Mouse (Mus musculus) hindbrain, embryonic 10.5 days (tissue): ENCODE results near the gene Drd4. TPM values are rescaled to one million over a fixed set of nuclear protein-coding genes. Genes with fewer than 3 reads are reported as not detected.

ENCODE experiments used
- DNase-seq: peaks from one replicate; pipeline ENCODE4 v3.0.0-alpha.2; 2017; ENCODE audit warnings: low spot score
- H3K27ac ChIP-seq: fragments of 300-500 bp; sonication (generic); 2 replicates; pipeline ENCODE4 v1.5.1; 2016; ENCODE audit warnings: mild to moderate bottlenecking, moderate library complexity
- H3K27me3 ChIP-seq: fragments of 300-500 bp; sonication (generic); 2 replicates; pipeline ENCODE4 v1.6.1; 2016; ENCODE audit warnings: mild to moderate bottlenecking; ENCODE audit not compliant: poor library complexity, insufficient read depth, severe bottlenecking
- H3K36me3 ChIP-seq: fragments of 300-500 bp; sonication (generic); 2 replicates; pipeline ENCODE4 v1.6.1; 2016; ENCODE audit warnings: mild to moderate bottlenecking, moderate library complexity
- H3K4me1 ChIP-seq: fragments of 300-500 bp; sonication (generic); replicated peaks from 2 replicates; pipeline ENCODE4 v1.6.1; 2016; ENCODE audit warnings: mild to moderate bottlenecking
- H3K4me3 ChIP-seq: fragments of 300-500 bp; sonication (generic); 2 replicates; pipeline ENCODE4 v1.5.1; 2016; ENCODE audit warnings: mild to moderate bottlenecking, moderate library complexity
- H3K9me3 ChIP-seq: fragments of 300-500 bp; sonication (generic); 2 replicates; pipeline ENCODE4 v1.6.1; 2016; ENCODE audit warnings: mild to moderate bottlenecking, moderate library complexity
- WGBS: fragments of 180-500 bp; shearing (Covaris S2); methylation state at CpG from one replicate; pipeline ENCODE4 v1.1.7; 2016; 5-methylcytosine and 5-hydroxymethylcytosine counted together
- polyA plus RNA-seq: library from polyadenylated mRNA; unstranded; fragments of >200 nt; fragmentation: Nextera tagmentation; extraction: Ambion mirVana; gene quantifications from 2 replicates; pipeline ENCODE4 v1.2.1, GENCODE M21; 2016

Drd4 gene
- polyA plus RNA-seq, 1 experiment from 2014 or later: 0.34 TPM

DNA sequence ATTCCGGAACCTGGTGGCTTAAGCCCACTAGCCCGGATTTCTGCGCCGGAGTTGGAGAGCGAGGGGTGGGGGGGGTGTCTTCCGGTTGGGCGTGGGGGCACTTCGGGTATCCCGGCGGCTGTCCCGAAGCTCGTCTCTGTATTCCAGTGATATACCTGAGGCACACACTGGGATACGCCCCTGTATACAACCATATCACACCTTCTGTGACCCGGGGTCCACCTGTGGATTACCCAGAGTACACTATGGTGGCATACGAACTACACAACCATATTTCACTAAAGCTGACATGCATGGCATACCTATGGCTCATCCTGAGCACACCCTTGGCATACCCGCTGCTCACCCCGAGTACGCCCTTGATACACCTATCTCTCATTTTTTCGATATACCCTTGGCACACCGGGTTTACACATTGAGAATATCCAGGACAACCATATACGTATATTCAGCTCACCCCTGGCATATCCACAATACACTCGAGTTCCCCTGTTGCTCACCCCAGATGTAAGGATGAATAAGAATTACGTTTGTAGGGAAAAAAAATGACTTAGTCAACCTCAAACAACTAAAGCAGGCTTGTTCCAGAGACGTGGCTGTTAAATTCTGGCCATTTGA, 36.7 kb downstream of the Drd4 start:
- peak overlapping the region; percentile 99 for H3K27ac ChIP-seq
- peak; percentile 9 for DNase-seq
- WGBS: 20% methylated on average over 24 of the region's 24 CpGs

DNA sequence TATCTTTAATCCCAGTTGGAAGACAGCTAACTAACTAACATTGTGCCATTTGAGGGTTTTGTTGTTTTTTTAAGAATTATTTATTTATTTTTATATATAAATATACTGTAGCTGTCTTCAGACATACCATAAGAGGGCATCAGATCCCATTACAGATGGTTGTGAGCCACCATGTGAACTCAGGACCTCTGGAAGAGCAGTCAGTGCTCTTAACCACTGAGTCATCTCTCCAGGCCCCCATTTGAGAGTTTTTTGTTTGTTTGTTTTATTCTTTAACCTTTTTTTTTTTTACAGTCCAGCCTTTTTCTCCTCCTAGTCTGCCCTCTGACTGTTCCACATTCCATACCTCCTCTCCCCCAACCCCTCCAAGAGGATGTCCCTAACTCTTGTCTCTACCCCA, 38.9 kb downstream of the Drd4 start:
- peaks cover 37% of the 10 kb centered on the region for H3K36me3 ChIP-seq
- H3K4me3 ChIP-seq: no peak overlapping the region
- peaks cover 27% of the 10 kb centered on the region for H3K4me1 ChIP-seq
- no peaks in the 10 kb centered on the region for H3K9me3 ChIP-seq
- no peak for DNase-seq
- no peaks in the 10 kb centered on the region for H3K27me3 ChIP-seq
- H3K27ac ChIP-seq: no peak overlapping the region

More for the DNA sequence above, 36.7 kb downstream of the Drd4 start:
- Histone ChIP-seq H3K4me1 (peaks cover 40% of the 10 kb centered on the region), H3K4me3 (peak overlapping the region; percentile 71), H3K9me3 (no peaks in the 10 kb centered on the region), H3K36me3 (peaks cover 28% of the 10 kb centered on the region), H3K27me3 (no peaks in the 10 kb centered on the region)

DNA sequence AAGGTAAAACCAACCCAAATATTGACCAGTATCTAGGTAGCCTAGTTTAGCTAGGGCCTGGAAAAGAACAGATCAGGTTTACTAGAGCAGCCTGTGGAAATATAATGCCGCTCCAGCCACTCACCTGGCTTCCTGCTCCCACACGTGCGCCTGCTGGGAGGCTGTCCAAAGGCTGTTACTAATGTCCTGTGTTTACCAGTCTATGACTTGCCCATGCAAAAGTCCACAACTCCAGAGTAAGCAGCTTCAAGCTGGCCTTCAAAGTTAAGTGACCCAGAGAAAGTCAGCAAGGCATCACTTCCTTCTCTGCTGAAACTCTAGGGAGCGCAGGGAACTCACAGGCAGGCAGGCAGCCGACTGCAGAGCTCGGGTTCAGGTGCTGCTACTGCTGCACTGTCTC, 40.2 kb downstream of the Drd4 start:
- H3K4me1 ChIP-seq: peaks cover 14% of the 10 kb centered on the region
- no peak overlapping the region for H3K27ac ChIP-seq
- DNase-seq: no peak
- no peak overlapping the region for H3K4me3 ChIP-seq
- no peaks in the 10 kb centered on the region for H3K27me3 ChIP-seq
- WGBS: 82% methylated on average over 6 of the region's 6 CpGs
- peaks cover 43% of the 10 kb centered on the region for H3K36me3 ChIP-seq
- H3K9me3 ChIP-seq: no peaks in the 10 kb centered on the region

DNA sequence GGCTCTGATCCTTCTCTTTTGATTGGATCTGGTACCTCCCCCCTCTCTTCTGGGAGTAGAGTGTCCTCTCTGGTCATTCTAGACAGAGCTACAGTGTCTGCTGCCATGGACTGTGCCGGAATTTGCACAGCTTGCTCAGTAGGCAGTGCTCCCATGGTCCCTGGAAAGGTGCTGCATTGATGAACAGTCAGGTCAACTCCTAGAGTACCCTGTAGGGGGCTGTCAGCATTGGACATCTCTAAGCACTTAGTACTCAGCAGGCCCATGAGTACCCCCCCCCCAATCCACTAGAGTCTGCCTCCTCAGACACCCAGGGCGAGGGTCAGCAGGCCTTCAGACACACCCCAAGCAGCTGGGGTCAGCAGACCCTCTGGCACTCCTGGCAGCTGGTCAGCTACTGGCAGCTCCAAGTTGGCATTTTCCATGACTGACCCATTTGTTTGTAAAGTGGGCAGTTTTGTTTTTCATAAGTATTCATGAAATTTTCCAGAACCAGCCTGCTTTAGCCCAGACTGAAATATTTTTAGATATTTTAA, 43.3 kb downstream of the Drd4 start:
- H3K27ac ChIP-seq: no peak overlapping the region
- no peak overlapping the region for H3K4me3 ChIP-seq
- H3K4me1 ChIP-seq: peaks cover 27% of the 10 kb centered on the region
- H3K27me3 ChIP-seq: peaks cover 28% of the 10 kb centered on the region
- no peak for DNase-seq
- peaks cover 43% of the 10 kb centered on the region for H3K36me3 ChIP-seq
- no peaks in the 10 kb centered on the region for H3K9me3 ChIP-seq
- 81% methylated on average over 2 of the region's 2 CpGs for WGBS

DNA sequence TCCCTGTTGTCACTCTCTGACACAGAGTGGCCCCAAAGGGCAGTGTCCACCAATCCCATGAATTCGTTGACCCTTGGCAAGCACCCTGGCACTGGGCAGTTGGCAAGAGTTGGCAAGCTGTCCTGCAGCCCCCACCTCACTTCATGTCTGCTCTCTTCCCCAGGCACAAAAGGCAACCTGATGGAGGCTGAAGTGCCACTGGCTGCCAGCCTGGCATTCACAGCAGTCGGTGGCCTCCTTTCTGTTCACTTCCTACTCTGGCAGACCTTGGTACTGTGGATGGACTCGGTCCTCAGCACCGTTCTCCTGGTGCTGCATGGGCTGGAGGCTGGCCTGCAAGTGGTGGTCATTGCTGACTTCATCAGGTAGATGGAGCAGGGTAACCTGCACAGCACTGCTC, 43.9 kb downstream of the Drd4 start:
- H3K27ac ChIP-seq: no peak overlapping the region
- H3K36me3 ChIP-seq: peaks cover 43% of the 10 kb centered on the region
- H3K4me1 ChIP-seq: peaks cover 32% of the 10 kb centered on the region
- 91% methylated on average over 4 of the region's 4 CpGs for WGBS
- no peak for DNase-seq
- H3K4me3 ChIP-seq: no peak overlapping the region
- no peaks in the 10 kb centered on the region for H3K9me3 ChIP-seq
- H3K27me3 ChIP-seq: peaks cover 33% of the 10 kb centered on the region

DNA sequence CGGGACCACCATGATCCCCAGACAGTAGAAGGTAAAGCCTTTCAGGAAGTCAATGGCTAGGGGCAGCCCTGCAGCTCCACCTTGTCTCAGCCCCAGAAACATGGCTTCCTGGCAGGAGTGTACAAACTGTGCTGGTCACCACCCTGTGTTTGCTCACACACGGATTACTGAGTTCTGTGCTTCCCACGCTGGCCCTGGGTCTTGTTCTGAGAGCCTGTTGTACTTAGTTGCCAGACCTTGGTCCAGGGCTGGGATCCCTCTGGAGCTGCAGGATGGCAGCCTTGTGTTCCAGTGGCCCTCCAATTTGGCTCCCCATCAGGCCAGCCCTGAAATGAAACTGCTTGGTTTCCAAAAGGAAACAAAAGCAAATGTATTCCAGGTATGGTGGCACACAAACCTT, 44.5 kb downstream of the Drd4 start:
- no peak overlapping the region for H3K4me3 ChIP-seq
- peaks cover 43% of the 10 kb centered on the region for H3K36me3 ChIP-seq
- DNase-seq: no peak
- H3K9me3 ChIP-seq: no peaks in the 10 kb centered on the region
- H3K27ac ChIP-seq: no peak overlapping the region
- H3K27me3 ChIP-seq: peaks cover 38% of the 10 kb centered on the region
- H3K4me1 ChIP-seq: peaks cover 32% of the 10 kb centered on the region
- 86% methylated on average over 3 of the region's 3 CpGs for WGBS

DNA sequence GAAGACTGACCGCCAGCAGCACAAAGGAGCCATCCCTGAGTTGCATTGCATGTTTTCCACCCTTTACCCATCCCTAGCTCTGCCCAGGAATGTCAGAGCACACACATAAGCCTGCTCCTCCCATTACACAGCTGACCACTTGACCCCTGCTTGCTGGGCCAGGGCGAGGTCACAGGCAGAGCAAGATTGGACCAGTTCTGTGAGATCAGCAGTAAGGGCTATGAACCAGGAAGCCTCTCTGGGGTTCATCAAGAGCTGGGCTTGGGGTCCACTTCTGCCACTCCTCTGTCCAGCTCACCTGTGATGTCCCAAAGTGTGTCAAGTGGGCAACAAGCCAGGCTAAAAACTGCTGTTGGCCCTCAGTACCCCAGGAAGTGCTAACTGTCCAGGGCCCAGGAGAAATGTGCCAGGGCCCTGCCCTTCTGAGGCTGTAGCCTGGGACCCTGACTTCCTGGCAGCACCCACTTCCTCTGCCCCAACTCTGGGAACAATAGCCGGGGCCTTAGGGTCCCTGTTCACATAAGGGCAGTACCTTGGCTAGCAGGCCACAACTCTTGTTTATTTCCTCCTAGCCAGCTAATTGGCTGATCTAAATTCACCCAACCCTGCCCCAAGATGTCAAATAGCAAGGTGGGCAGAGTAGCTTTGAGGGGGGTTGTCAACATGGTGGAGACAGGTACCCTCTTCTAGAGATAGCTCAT, 46.1 kb downstream of the Drd4 start:
- peaks cover 45% of the 10 kb centered on the region for H3K27me3 ChIP-seq
- DNase-seq: no peak
- H3K9me3 ChIP-seq: no peaks in the 10 kb centered on the region
- 0 out of 2 replicates have a peak overlapping the region, but pooled peaks have one; percentile 3 for H3K27ac ChIP-seq
- no peak overlapping the region for H3K4me3 ChIP-seq
- peaks cover 32% of the 10 kb centered on the region for H3K4me1 ChIP-seq
- WGBS: 77% methylated on average over 3 of the region's 3 CpGs
- H3K36me3 ChIP-seq: peaks cover 34% of the 10 kb centered on the region

DNA sequence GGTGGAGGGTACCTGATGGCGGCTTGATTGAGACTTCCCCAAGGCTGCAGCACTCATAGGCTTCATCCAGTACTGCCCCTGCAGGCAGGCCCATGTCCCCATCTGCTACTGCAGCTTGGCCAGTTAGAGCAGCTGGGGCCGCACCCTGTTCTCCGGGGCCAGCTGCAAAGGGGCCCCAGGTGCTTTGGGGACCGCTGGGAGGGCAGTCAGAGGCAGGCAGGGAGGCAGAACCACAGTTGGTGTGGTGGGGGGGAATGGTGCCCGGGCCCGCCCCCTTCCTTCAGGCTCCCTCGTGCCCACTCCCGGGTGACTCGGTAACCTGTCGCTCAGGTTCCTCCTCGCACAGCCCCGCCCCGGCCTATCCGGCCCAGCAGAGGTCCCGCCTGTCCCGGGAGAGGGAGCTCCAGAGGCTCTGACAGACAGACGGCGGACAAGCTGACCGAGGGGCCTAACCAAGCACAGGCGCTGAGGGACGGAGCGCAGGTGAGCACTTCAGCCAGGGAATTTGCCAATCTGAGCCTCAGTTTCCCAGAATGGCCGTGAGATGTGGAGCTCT, 46.8 kb downstream of the Drd4 start, which contains the start of gene Eps8l2:
Eps8l2 (plus strand) TSS at position 305 of the 556 bp plus-strand sequence.
- 5% methylated on average over 23 of the region's 23 CpGs for WGBS
- no peaks in the 10 kb centered on the region for H3K9me3 ChIP-seq
- peaks cover 32% of the 10 kb centered on the region for H3K4me1 ChIP-seq
- DNase-seq: peak; percentile 17
- H3K4me3 ChIP-seq: peak within 1 kb of the TSS; percentile 40
- H3K36me3 ChIP-seq: peaks cover 26% of the 10 kb centered on the region
- peak within 1 kb of the TSS; percentile 64 for H3K27ac ChIP-seq
- H3K27me3 ChIP-seq: peaks cover 45% of the 10 kb centered on the region

DNA sequence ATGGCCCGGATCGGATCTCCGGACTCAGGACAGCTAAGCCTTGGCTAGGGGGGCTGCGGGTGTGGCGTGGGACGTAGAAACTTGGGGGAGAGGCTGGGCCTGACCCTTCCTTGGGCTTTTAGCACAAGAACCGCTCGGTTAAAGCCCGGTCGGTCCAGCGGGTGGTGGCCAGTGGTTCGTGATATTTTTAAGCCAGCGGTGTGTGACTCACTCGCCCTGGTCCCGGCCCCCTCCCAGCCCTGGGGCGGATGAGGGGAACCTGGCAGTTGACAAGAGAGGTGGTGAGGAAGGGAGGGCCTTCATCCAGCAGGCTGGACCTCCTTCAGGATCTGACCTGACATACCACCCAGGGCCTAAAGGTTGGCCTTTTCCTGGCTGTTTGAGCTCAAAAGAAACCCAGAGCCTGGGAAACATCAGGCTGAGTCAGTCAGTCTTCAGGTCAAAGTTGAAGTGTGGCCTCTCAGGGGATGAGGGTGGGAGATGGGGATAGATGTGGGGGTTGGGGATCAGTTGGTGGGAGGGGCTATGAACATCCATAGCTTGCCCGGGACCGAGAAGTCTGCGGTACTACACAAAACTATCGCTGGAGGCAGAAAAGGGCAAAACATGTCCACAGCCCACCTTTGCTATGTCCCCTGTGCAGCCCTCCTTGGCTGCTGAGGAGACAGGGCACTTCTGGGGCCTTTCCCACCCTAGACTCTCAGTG, 47.6 kb downstream of the Drd4 start:
- 34% methylated on average over 20 of the region's 20 CpGs for WGBS
- H3K4me1 ChIP-seq: peaks cover 32% of the 10 kb centered on the region
- H3K4me3 ChIP-seq: peak overlapping the region; percentile 40
- H3K9me3 ChIP-seq: no peaks in the 10 kb centered on the region
- H3K36me3 ChIP-seq: peaks cover 19% of the 10 kb centered on the region
- H3K27me3 ChIP-seq: peaks cover 45% of the 10 kb centered on the region
- H3K27ac ChIP-seq: peak overlapping the region; percentile 64
- no peak for DNase-seq

DNA sequence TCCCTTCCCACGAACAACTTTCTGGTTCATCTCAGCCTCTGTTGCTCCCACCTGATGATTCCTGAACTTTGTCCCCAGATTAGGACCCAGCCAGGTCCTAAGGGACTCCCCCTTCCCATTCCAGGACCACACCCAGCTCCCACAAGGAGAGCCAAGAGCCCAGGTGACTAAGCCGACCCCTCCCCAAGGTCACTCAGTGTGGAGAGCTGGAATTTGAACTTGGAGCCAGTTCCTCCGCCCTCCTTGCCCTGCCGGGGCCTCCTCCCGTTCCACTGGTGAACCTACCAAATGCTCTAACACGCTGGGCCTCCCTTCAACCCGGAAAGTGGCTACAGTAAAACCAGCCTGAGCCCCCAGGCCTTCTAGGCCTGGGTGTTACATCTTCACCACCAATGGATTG, 48.2 kb downstream of the Drd4 start:
- Histone ChIP-seq H3K9me3 (no peaks in the 10 kb centered on the region), H3K27ac (no peak overlapping the region), H3K27me3 (peaks cover 45% of the 10 kb centered on the region), H3K4me3 (no peak overlapping the region), H3K4me1 (peaks cover 32% of the 10 kb centered on the region), H3K36me3 (peaks cover 12% of the 10 kb centered on the region)
- DNase-seq: no peak
- 82% methylated on average over 7 of the region's 7 CpGs for WGBS

DNA sequence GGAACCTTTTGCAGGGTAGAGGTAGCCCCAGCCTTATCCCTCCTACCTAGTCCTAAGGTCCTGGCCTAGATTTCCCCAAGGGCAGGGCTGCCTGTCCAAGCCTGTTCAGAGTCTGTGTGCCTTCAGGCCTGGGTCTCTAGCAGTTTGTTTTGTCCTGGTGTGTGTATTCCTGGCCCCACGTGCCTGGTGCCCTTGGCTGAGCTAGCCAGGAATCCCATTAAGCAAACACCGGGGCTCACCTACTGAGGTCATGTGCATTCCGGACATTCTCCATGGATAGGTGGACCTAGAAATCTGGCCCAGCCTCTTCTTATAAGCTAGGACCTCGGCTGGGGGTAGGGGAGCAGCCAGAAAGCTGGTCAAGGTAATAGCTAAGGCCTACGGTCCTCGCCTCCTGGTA, 48.7 kb downstream of the Drd4 start:
- Histone ChIP-seq H3K27ac (no peak overlapping the region), H3K4me1 (peaks cover 32% of the 10 kb centered on the region), H3K27me3 (peaks cover 45% of the 10 kb centered on the region), H3K4me3 (no peak overlapping the region), H3K9me3 (no peaks in the 10 kb centered on the region), H3K36me3 (peaks cover 9% of the 10 kb centered on the region)
- 79% methylated on average over 6 of the region's 6 CpGs for WGBS
- no peak for DNase-seq

DNA sequence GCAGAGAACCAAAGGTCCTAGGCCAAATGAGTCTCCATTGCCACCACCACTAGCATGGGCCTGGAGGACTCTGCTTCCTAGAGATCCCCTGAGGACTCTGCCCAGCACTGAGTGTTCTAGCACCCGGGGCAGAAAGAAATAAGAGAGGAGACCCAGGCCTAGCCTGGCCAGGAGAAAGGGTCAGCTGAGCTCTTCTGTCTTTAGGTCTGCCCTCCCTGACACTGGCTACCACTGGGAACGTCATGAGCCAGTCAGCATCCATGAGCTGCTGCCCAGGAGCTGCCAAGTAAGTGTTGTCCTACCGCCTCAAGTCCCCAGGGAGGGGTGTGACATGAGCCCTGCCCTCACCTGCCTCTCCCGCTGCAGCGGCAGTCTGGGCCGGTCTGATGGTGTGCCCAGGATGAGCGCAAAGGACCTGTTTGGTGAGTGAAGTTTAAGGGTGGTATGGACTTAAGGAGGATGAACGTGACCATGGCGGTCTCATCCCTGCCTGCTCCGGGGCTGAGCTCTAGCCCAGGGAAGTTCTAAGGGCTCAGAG, 50.0 kb downstream of the Drd4 start:
- no peaks in the 10 kb centered on the region for H3K9me3 ChIP-seq
- H3K27me3 ChIP-seq: peaks cover 45% of the 10 kb centered on the region
- no peak for DNase-seq
- no peaks in the 10 kb centered on the region for H3K36me3 ChIP-seq
- H3K27ac ChIP-seq: no peak overlapping the region
- WGBS: 80% methylated on average over 10 of the region's 10 CpGs
- H3K4me1 ChIP-seq: peaks cover 32% of the 10 kb centered on the region
- no peak overlapping the region for H3K4me3 ChIP-seq
